Mouse (Mus musculus): ENCODE measurements around the gene Hacd2. TPM values are rescaled to one million over a fixed set of nuclear protein-coding genes. Genes with fewer than 3 reads are reported as not detected.

The Hacd2 gene
- polyA plus RNA-seq, 1 experiment from 2014 or later: 49.9 TPM

DNA sequence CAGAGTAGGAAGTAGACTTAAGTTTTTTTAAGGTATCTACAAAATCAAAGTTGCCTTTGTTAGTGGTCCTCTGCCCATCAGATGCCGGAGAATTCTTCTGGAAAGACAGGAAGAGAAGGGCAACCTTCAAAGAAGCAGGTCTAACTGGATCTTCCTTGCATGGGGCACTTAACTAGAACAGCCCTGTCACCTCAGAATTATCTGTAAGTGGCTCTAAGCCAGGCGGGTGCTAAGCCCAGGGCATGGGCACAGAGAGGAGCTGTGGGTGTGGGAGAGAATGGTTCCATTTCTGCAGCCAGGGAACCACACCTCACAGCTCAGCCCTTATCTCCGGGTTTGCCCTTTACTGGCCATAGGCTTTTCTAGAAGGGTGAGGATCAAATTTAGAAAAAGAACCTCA, 30.9 kb upstream of the Hacd2 start:
- H3K4me2 ChIP-seq (ENCODE audit: low read length): no peak overlapping the region
- H3K36me3 ChIP-seq (ENCODE audit: control insufficient read depth, insufficient read depth, low read length): no peaks in the 10 kb centered on the region
- no peaks in the 10 kb centered on the region for H3K9me3 ChIP-seq (ENCODE audit: control insufficient read depth, low read length)
- H3K9ac ChIP-seq (ENCODE audit: low read depth, low read length): no peak overlapping the region
- 0 out of 2 replicates have a peak, but pooled peaks cover 2% of the 10 kb centered on the region for H3K4me1 ChIP-seq (ENCODE audit: control insufficient read depth, insufficient read depth, low read depth, low read length)
- H3K27me3 ChIP-seq (replicated peaks; ENCODE audit: control insufficient read depth, insufficient read depth, low read length): no peaks in the 10 kb centered on the region
- 86% methylated on average over 3 of the region's 3 CpGs for WGBS
- H3K4me3 ChIP-seq (ENCODE audit: low read length): no peak overlapping the region
- no peak overlapping the region for H3K27ac ChIP-seq (ENCODE audit: low read depth, low read length)
- no peak for ATAC-seq

DNA sequence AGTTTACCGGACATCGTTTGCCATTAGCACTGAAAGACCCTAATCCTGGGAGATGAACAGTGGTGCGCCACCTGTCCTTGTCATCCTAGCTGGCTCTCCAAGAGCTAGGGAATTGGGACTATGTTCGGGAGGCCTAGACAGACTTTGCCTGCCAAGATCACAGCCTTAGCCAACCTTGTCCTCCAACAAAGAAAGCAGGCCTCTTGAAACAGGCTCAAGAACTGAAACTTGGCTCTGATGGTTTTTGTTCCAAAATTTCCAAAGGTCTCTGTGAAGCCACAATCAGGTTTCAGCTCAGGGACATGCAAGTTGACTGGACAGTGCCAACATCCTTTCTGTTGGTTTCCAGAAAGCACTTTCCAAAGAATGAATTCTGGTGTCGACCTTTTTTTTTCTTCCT, 29.4 kb upstream of the Hacd2 start:
- H3K27me3 ChIP-seq (replicated peaks; ENCODE audit: control insufficient read depth, insufficient read depth, low read length): no peaks in the 10 kb centered on the region
- H3K4me2 ChIP-seq (ENCODE audit: low read length): no peak overlapping the region
- H3K4me1 ChIP-seq (ENCODE audit: control insufficient read depth, insufficient read depth, low read depth, low read length): peaks cover 5% of the 10 kb centered on the region; the same call in 1 of the 2 replicates
- WGBS: 75% methylated on average over 5 of the region's 5 CpGs
- ATAC-seq: no peak
- no peaks in the 10 kb centered on the region for H3K36me3 ChIP-seq (ENCODE audit: control insufficient read depth, insufficient read depth, low read length)
- no peak overlapping the region for H3K4me3 ChIP-seq (ENCODE audit: low read length)
- no peak overlapping the region for H3K27ac ChIP-seq (ENCODE audit: low read depth, low read length)
- no peaks in the 10 kb centered on the region for H3K9me3 ChIP-seq (ENCODE audit: control insufficient read depth, low read length)
- H3K9ac ChIP-seq (ENCODE audit: low read depth, low read length): no peak overlapping the region

DNA sequence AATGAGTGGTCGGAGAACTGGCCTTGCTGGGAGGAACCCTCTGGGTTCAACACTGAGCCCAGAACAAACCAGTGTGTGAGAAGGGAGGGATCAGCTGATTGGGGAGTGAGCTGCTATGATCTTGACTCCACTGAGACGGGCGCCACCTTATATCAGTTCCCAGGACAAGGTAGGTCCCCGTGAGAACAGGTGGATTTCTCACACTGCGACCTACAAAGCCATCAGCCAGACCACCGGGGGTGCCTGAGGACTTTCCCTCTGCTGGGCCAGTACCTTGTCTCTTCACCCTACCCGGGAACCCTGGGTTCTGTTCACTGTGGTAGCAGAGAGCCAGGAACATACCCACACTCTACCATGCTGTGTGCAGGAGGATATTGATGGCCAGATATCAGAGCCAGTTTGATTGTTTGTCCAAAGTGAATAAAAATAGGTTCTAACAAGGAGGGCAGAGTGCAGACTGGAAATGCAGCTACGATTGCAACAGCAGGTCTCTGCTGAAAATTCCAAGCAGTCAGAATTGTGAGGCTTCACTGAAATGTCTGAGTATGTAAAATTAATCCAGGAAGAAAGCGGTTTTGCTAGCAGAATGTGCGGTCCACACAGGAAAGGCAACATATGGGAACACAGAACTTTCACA, 28.4 kb upstream of the Hacd2 start:
- Histone ChIP-seq H3K27me3 (replicated peaks; ENCODE audit: control insufficient read depth, insufficient read depth, low read length) (no peaks in the 10 kb centered on the region), H3K9me3 (ENCODE audit: control insufficient read depth, low read length) (no peaks in the 10 kb centered on the region), H3K4me2 (ENCODE audit: low read length) (no peak overlapping the region), H3K27ac (ENCODE audit: low read depth, low read length) (no peak overlapping the region), H3K4me1 (ENCODE audit: control insufficient read depth, insufficient read depth, low read depth, low read length) (peaks cover 5% of the 10 kb centered on the region; the same call in 1 of the 2 replicates), H3K36me3 (ENCODE audit: control insufficient read depth, insufficient read depth, low read length) (no peaks in the 10 kb centered on the region), H3K4me3 (ENCODE audit: low read length) (no peak overlapping the region), H3K9ac (ENCODE audit: low read depth, low read length) (no peak overlapping the region)
- 92% methylated on average over 10 of the region's 10 CpGs for WGBS
- no peak for ATAC-seq

DNA sequence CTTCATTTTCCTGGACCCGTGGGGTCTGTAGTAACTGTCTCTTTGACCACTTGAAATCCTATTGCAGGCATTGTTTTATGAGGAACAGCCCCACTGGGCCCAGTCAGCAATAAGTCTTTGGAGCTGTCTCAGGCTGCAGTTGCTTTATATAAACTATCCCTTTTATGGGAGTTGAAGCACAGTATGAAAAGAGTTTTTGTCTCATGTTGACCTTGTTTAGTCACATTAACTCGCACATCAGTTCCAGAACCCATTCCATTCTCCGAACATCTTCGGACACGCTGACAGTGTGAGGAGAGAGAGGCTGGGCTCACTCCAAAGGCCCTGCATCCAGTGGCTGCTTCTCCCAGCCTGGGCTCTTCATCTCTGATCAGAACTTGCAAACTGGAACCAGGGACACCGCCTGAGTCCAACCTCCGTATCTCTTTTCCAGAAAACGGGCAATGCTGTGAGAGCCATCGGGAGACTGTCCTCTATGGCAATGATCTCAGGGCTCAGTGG, 27.5 kb upstream of the Hacd2 start:
- Histone ChIP-seq H3K9ac (ENCODE audit: low read depth, low read length) (no peak overlapping the region), H3K36me3 (ENCODE audit: control insufficient read depth, insufficient read depth, low read length) (no peaks in the 10 kb centered on the region), H3K4me1 (ENCODE audit: control insufficient read depth, insufficient read depth, low read depth, low read length) (peaks cover 5% of the 10 kb centered on the region; the same call in 1 of the 2 replicates), H3K27ac (ENCODE audit: low read depth, low read length) (no peak overlapping the region), H3K9me3 (ENCODE audit: control insufficient read depth, low read length) (no peaks in the 10 kb centered on the region), H3K4me3 (ENCODE audit: low read length) (no peak overlapping the region), H3K4me2 (ENCODE audit: low read length) (no peak overlapping the region), H3K27me3 (replicated peaks; ENCODE audit: control insufficient read depth, insufficient read depth, low read length) (no peaks in the 10 kb centered on the region)
- 60% methylated on average over 9 of the region's 9 CpGs for WGBS
- no peak for ATAC-seq

DNA sequence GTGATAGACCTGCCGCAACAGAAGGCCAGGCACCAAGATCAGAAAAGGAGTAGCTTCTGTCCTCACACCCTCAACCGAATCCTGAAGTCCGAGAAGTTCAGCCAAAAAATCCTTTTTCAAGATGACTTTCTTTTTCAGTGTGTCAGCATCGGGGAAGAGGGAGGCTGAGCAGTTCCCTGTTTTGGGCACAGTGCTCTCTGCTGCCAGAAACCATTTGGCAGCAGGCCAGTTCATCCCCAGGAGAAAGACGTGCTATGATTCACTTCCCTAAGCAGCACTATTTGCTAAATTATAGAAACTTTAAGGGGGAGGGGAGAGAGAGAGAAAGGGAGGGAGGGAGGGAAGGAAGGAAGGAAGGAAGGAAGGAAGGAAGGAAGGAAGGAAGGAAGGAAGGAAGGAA, 26.1 kb upstream of the Hacd2 start:
- no peaks in the 10 kb centered on the region for H3K27me3 ChIP-seq (replicated peaks; ENCODE audit: control insufficient read depth, insufficient read depth, low read length)
- H3K9me3 ChIP-seq (ENCODE audit: control insufficient read depth, low read length): no peaks in the 10 kb centered on the region
- WGBS: 50% methylated on average over 5 of the region's 5 CpGs
- ATAC-seq: peak; percentile 60; the same call in 1 of the 2 replicates
- H3K4me1 ChIP-seq (ENCODE audit: control insufficient read depth, insufficient read depth, low read depth, low read length): peaks cover 12% of the 10 kb centered on the region; the same call in 1 of the 2 replicates
- no peaks in the 10 kb centered on the region for H3K36me3 ChIP-seq (ENCODE audit: control insufficient read depth, insufficient read depth, low read length)
- no peak overlapping the region for H3K4me3 ChIP-seq (ENCODE audit: low read length)
- no peak overlapping the region for H3K4me2 ChIP-seq (ENCODE audit: low read length)
- no peak overlapping the region for H3K9ac ChIP-seq (ENCODE audit: low read depth, low read length)
- no peak overlapping the region for H3K27ac ChIP-seq (ENCODE audit: low read depth, low read length)

DNA sequence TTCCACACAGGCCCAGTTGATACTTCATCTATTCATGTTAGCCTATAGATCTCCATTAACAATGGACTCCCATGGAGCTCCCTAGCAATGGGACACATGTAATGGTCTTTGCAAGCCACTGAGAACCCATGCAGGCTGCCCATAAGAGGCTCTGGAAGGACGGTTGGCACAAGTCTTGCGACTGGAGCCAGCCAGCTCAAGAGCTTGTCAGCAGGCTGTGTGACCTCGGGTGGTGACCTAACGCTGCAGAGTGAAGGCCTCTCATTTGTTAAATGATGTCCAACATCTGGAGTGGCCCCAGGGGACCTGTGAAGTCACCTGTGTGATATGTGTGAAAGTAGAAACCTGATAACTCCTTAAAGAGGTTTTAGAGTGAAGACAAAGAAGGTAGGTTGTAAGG, 25.2 kb upstream of the Hacd2 start:
- WGBS: 73% methylated on average over 4 of the region's 4 CpGs
- H3K4me3 ChIP-seq (ENCODE audit: low read length): no peak overlapping the region
- no peak for ATAC-seq
- H3K27ac ChIP-seq (ENCODE audit: low read depth, low read length): no peak overlapping the region
- H3K9me3 ChIP-seq (ENCODE audit: control insufficient read depth, low read length): no peaks in the 10 kb centered on the region
- H3K4me2 ChIP-seq (ENCODE audit: low read length): no peak overlapping the region
- no peak overlapping the region for H3K9ac ChIP-seq (ENCODE audit: low read depth, low read length)
- H3K27me3 ChIP-seq (replicated peaks; ENCODE audit: control insufficient read depth, insufficient read depth, low read length): no peaks in the 10 kb centered on the region
- no peaks in the 10 kb centered on the region for H3K36me3 ChIP-seq (ENCODE audit: control insufficient read depth, insufficient read depth, low read length)
- H3K4me1 ChIP-seq (ENCODE audit: control insufficient read depth, insufficient read depth, low read depth, low read length): peaks cover 15% of the 10 kb centered on the region; the same call in 1 of the 2 replicates

DNA sequence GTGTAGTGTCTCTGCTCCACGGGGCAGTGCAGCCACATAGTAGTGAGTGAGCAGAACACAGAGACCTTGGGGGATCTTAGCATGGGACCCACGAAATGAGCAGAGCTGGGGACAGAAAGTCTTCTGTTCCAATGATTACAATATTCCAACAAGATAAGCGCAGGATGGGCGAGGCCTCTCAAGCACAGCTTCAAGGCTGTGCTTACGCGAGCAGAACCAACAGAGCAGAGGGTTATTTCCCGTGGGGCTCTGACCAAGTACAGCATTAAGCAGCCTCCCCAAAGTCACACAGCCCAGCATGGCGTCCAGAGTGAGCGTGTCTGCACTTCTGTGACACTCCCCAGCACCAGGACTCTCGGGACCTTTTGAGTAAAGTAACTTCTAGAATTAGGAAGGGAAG, 24.7 kb upstream of the Hacd2 start:
- H3K27me3 ChIP-seq (replicated peaks; ENCODE audit: control insufficient read depth, insufficient read depth, low read length): no peaks in the 10 kb centered on the region
- no peak overlapping the region for H3K9ac ChIP-seq (ENCODE audit: low read depth, low read length)
- H3K4me2 ChIP-seq (ENCODE audit: low read length): no peak overlapping the region
- WGBS: 72% methylated on average over 10 of the region's 10 CpGs
- peaks cover 15% of the 10 kb centered on the region; the same call in 1 of the 2 replicates for H3K4me1 ChIP-seq (ENCODE audit: control insufficient read depth, insufficient read depth, low read depth, low read length)
- no peak overlapping the region for H3K4me3 ChIP-seq (ENCODE audit: low read length)
- H3K36me3 ChIP-seq (ENCODE audit: control insufficient read depth, insufficient read depth, low read length): no peaks in the 10 kb centered on the region
- no peaks in the 10 kb centered on the region for H3K9me3 ChIP-seq (ENCODE audit: control insufficient read depth, low read length)
- no peak overlapping the region for H3K27ac ChIP-seq (ENCODE audit: low read depth, low read length)
- no peak for ATAC-seq

DNA sequence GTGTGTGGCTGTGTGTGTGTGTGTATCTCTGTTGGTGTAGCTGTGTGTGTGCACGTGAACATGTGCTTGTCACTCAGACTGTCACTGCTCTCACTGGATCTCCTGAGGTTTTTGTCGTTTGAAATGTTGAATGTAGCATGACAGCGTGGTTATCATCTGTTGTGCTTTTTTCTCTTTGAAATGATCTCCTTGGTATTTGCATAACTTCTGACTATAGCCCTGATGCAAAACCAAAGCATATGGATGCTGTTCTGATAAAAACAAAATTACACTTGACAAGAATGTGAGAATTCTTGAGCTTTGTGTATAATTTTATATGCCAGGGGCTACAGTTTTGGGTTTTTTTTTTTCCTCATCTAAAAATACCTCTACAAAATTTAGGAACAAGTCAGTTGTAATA, 23.2 kb upstream of the Hacd2 start:
- Histone ChIP-seq H3K27me3 (replicated peaks; ENCODE audit: control insufficient read depth, insufficient read depth, low read length) (no peaks in the 10 kb centered on the region), H3K4me2 (ENCODE audit: low read length) (no peak overlapping the region), H3K36me3 (ENCODE audit: control insufficient read depth, insufficient read depth, low read length) (no peaks in the 10 kb centered on the region), H3K9me3 (ENCODE audit: control insufficient read depth, low read length) (no peaks in the 10 kb centered on the region), H3K27ac (ENCODE audit: low read depth, low read length) (no peak overlapping the region), H3K9ac (ENCODE audit: low read depth, low read length) (no peak overlapping the region), H3K4me1 (ENCODE audit: control insufficient read depth, insufficient read depth, low read depth, low read length) (peaks cover 15% of the 10 kb centered on the region; the same call in 1 of the 2 replicates), H3K4me3 (ENCODE audit: low read length) (no peak overlapping the region)
- WGBS: 73% methylated on average over 3 of the region's 3 CpGs
- ATAC-seq: no peak

DNA sequence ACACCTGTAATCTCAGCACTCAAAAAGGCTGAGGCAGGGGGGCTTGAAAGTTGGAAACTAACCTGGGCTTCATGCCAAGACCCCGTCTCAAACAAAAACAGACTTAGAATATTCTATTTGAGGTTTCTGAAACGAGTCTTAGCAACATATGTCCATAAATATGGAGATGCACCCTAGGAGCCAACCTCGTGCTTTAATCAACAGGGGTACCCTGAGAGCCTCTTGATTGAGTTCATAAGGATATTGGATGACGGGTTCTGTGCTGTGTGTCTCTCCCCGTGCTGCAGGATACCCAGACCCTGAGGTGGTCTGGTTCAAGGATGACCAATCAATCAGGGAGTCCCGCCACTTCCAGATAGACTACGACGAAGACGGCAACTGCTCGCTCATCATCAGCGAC, 22.2 kb upstream of the Hacd2 start:
- no peaks in the 10 kb centered on the region for H3K36me3 ChIP-seq (ENCODE audit: control insufficient read depth, insufficient read depth, low read length)
- H3K4me1 ChIP-seq (ENCODE audit: control insufficient read depth, insufficient read depth, low read depth, low read length): peaks cover 15% of the 10 kb centered on the region; the same call in 1 of the 2 replicates
- no peak for ATAC-seq
- no peak overlapping the region for H3K4me3 ChIP-seq (ENCODE audit: low read length)
- H3K9me3 ChIP-seq (ENCODE audit: control insufficient read depth, low read length): no peaks in the 10 kb centered on the region
- WGBS: 38% methylated on average over 11 of the region's 11 CpGs
- H3K4me2 ChIP-seq (ENCODE audit: low read length): peak overlapping the region; percentile 40
- H3K27ac ChIP-seq (ENCODE audit: low read depth, low read length): no peak overlapping the region
- no peaks in the 10 kb centered on the region for H3K27me3 ChIP-seq (replicated peaks; ENCODE audit: control insufficient read depth, insufficient read depth, low read length)
- H3K9ac ChIP-seq (ENCODE audit: low read depth, low read length): no peak overlapping the region
